Mouse (Mus musculus): ENCODE results near the gene Fgfr2. TPM values are rescaled to one million over a fixed set of nuclear protein-coding genes. Genes with fewer than 3 reads are reported as not detected.
A peak's percentile ranks its signal among the peaks of the same experiment; 100 is the strongest.

Gene Fgfr2
- polyA plus RNA-seq, 1 experiment: 59.9 TPM

DNA sequence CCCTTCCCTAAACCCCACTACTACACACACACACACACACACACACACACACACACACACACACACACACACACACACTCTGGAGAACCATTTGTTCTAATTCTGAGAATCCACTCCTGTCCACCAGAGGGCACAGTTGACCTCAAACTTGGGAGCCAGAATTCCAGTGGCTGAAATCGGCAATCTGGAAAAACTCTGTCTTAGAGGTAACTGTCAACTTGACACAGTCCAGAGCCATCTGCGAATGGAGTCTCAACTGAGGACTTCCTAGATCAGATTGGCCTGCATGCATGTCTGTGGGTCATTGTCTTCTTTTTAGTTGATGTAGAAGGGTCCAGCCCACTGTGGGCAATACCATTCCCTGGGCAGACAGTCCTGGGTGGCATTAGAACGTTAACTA, 2295.7 kb downstream of the Fgfr2 start:
- H3K4me1 ChIP-seq (ENCODE audit: control insufficient read depth, insufficient read depth, low read length): no peaks in the 10 kb centered on the region
- TF ChIP-seq POLR2A (IDR thresholded peaks at IDR 0.05; ENCODE audit: low read depth, low read length) (no peak), CTCF (IDR thresholded peaks at IDR 0.05; ENCODE audit: borderline replicate concordance, insufficient read depth, low read length) (peak; percentile 25; the same call in 1 of the 2 replicates)
- H3K27ac ChIP-seq (ENCODE audit: insufficient read depth, low read length): no peak overlapping the region
- no peak overlapping the region for H3K4me3 ChIP-seq (ENCODE audit: insufficient read depth, low read length)

DNA sequence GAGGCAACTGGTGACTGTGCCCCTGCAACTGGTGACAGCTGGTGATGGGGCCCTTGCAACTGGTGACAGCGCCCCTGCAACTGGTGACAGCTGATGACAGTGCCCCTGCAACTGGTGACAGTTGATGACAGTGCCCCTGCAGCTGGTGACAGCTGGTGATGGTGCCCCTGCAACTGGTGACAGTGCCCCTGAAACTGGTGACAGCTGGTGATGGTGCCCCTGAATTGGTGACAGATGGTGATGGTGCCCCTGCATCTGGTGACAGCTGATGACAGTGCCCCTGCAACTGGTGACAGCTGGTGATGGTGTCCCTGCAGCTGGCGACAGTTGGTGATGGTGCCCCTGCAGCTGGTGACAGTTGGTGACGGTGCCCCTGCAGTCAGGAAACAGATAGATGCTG, 2296.8 kb downstream of the Fgfr2 start:
- TF ChIP-seq CTCF (IDR thresholded peaks at IDR 0.05; ENCODE audit: borderline replicate concordance, insufficient read depth, low read length) (no peak), POLR2A (IDR thresholded peaks at IDR 0.05; ENCODE audit: low read depth, low read length) (no peak)
- H3K27ac ChIP-seq (ENCODE audit: insufficient read depth, low read length): no peak overlapping the region
- no peak overlapping the region for H3K4me3 ChIP-seq (ENCODE audit: insufficient read depth, low read length)

DNA sequence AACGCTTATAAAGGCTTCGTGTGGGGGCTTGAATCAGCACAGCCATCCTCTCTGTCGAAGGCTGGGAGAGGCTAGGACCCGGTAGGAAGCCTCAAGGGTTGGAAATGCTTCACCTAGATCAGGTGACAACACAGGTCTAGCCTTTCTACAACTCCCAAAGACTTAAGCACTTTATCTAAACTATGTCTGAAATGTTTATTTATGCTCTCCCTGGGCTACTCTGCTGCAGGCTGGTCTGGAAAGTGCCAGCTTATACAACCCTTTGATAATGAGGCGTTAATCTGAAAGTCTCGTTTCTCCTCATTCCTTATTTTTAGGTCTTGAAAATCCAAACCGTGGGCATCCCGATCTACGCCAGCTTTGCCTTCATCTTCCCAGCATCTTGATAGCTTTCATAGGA, 2299.2 kb downstream of the Fgfr2 start:
- H3K4me3 ChIP-seq (ENCODE audit: insufficient read depth, low read length): no peak overlapping the region
- no peak for TF ChIP-seq POLR2A (IDR thresholded peaks at IDR 0.05; ENCODE audit: low read depth, low read length)
- no peak for TF ChIP-seq CTCF (IDR thresholded peaks at IDR 0.05; ENCODE audit: borderline replicate concordance, insufficient read depth, low read length)
- H3K4me1 ChIP-seq (ENCODE audit: control insufficient read depth, insufficient read depth, low read length): no peaks in the 10 kb centered on the region
- H3K27ac ChIP-seq (ENCODE audit: insufficient read depth, low read length): no peak overlapping the region

More for the DNA sequence above, 2296.8 kb downstream of the Fgfr2 start:
- H3K4me1 ChIP-seq (ENCODE audit: control insufficient read depth, insufficient read depth, low read length): no peaks in the 10 kb centered on the region

DNA sequence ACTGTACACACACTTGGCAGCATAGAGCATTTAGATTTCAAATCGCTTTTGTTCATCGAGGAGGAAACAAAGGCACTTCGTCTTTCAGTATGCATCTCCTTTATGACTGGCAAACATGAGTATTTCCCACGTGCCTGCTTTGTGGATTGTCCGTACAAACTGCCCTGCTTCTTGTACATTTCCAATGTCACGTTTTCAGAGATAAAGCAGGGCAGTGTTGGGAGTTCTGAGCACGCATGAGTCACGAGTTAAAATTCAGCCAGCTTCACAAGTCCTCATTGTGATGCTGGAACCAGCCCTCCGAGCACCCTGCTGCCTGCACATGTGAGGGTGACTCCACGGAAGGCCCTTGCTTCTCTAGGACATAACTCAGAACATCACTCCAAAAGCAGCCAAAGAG, 2303.5 kb downstream of the Fgfr2 start:
- H3K4me1 ChIP-seq (ENCODE audit: control insufficient read depth, insufficient read depth, low read length): no peaks in the 10 kb centered on the region
- H3K4me3 ChIP-seq (ENCODE audit: insufficient read depth, low read length): no peak overlapping the region
- TF ChIP-seq POLR2A (IDR thresholded peaks at IDR 0.05; ENCODE audit: low read depth, low read length) (no peak), CTCF (IDR thresholded peaks at IDR 0.05; ENCODE audit: borderline replicate concordance, insufficient read depth, low read length) (no peak)
- no peak overlapping the region for H3K27ac ChIP-seq (ENCODE audit: insufficient read depth, low read length)

DNA sequence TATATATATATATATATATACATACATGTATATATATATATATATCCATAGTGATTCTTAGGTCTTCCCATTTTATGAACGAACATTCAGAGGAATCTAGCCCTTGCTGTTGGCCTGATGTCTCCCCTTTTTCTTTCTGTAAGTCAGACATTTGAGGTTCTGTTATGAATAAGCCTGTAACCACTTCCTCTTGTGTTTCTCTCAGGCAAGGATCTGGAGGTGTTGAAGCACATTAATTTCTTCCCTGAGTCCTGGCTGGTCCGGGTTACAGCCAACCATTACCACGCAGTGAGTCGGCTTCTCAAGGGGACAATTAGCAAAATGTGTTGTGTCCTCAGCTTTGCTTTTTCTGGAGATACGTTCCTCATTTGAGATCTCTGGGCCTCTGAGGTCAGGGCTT, 2304.3 kb downstream of the Fgfr2 start:
- TF ChIP-seq POLR2A (IDR thresholded peaks at IDR 0.05; ENCODE audit: low read depth, low read length) (no peak), CTCF (IDR thresholded peaks at IDR 0.05; ENCODE audit: borderline replicate concordance, insufficient read depth, low read length) (no peak)
- Histone ChIP-seq H3K27ac (ENCODE audit: insufficient read depth, low read length) (no peak overlapping the region; the same call in 1 of the 2 replicates), H3K4me3 (ENCODE audit: insufficient read depth, low read length) (no peak overlapping the region), H3K4me1 (ENCODE audit: control insufficient read depth, insufficient read depth, low read length) (no peaks in the 10 kb centered on the region)

DNA sequence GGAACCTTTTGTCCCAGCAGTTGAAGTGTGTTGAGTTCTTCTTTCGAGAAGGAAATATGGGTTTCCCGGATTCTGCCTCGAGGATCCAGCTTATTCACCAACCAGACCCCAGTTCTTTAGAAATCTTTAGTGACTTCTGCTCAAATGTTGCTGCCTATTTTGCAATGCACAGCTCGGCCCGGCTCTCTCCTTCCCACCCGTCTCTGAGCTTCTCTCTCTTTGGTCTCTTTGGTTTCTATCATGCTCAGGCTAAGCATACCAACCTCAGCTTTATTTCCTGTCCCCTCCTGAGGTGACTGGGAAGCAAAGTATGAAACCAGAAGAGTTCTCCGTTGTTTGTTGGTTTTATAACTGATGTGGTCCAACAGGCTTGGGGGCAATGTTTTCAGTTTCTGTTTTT, 2306.9 kb downstream of the Fgfr2 start:
- no peak overlapping the region for H3K27ac ChIP-seq (ENCODE audit: insufficient read depth, low read length)
- no peak for TF ChIP-seq CTCF (IDR thresholded peaks at IDR 0.05; ENCODE audit: borderline replicate concordance, insufficient read depth, low read length)
- no peaks in the 10 kb centered on the region for H3K4me1 ChIP-seq (ENCODE audit: control insufficient read depth, insufficient read depth, low read length)
- no peak overlapping the region for H3K4me3 ChIP-seq (ENCODE audit: insufficient read depth, low read length)

DNA sequence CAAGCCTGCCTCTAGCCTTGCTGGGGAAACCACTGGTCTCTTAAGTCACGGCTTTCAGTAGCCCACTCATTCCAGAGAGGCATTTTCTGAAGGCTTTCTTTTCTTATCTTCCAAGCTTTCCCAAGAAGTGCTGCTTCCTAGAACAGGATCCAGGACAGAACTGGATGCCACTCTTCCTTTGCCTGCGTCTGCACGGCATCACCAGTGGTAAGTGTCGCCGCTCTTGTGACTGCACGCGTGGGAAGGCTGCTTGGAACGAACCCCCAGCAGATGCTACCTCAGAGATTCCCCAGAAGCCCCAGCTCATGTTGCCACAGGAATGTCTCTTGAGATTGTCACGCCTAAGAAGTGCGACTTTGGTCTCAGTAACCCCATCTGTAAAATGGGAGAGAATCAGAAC, 2307.5 kb downstream of the Fgfr2 start:
- H3K4me1 ChIP-seq (ENCODE audit: control insufficient read depth, insufficient read depth, low read length): no peaks in the 10 kb centered on the region
- no peak overlapping the region for H3K27ac ChIP-seq (ENCODE audit: insufficient read depth, low read length)
- no peak overlapping the region for H3K4me3 ChIP-seq (ENCODE audit: insufficient read depth, low read length)
- TF ChIP-seq CTCF (IDR thresholded peaks at IDR 0.05; ENCODE audit: borderline replicate concordance, insufficient read depth, low read length) (no peak), POLR2A (IDR thresholded peaks at IDR 0.05; ENCODE audit: low read depth, low read length) (no peak)

DNA sequence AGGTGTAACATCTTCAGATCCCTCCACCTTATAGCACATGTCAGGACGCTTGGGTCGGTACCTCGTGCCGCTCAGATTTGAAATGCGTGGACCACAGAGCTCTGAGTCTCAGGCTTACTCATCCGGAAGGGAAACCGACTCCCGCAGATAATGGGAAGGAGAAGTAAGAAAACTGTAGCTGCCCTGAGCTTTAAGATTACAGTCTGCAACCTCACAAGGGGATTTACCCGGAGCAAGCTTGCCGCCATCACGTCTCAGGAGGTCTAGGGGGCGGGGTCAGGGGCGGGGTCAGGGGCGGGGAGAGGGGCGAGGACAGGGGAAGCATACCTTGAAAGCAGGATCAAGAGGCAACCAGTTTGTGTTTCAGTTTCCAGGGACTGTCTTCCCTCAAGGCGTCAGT, 2310.7 kb downstream of the Fgfr2 start:
- peaks cover 5% of the 10 kb centered on the region; the same call in 1 of the 2 replicates for H3K4me1 ChIP-seq (ENCODE audit: control insufficient read depth, insufficient read depth, low read length)
- TF ChIP-seq CTCF (IDR thresholded peaks at IDR 0.05; ENCODE audit: borderline replicate concordance, insufficient read depth, low read length): no peak
- no peak for TF ChIP-seq POLR2A (IDR thresholded peaks at IDR 0.05; ENCODE audit: low read depth, low read length)
- no peak overlapping the region for H3K4me3 ChIP-seq (ENCODE audit: insufficient read depth, low read length)
- H3K27ac ChIP-seq (ENCODE audit: insufficient read depth, low read length): no peak overlapping the region

DNA sequence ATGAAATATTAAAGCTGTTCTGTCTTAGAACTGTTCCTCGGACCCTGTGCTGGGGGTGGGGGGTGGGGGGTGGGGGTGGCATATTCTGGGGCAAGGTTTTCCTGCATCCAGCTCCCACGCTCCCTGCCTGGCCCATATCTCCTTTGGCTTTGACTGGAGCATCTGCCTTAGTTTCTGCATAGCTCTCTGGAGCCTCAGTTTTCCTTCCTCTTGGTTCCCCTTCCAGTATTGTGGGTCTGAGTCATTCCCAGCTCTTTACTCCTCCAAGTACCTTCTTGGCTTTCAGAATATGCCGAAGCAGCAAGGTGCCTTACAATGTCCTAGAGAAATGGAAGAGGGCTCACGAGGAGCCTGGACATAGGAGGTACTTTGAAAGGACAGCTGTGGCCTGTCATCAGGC, 2312.9 kb downstream of the Fgfr2 start:
- no peak for TF ChIP-seq POLR2A (IDR thresholded peaks at IDR 0.05; ENCODE audit: low read depth, low read length)
- no peak for TF ChIP-seq CTCF (IDR thresholded peaks at IDR 0.05; ENCODE audit: borderline replicate concordance, insufficient read depth, low read length)
- H3K4me3 ChIP-seq (ENCODE audit: insufficient read depth, low read length): no peak overlapping the region
- H3K4me1 ChIP-seq (ENCODE audit: control insufficient read depth, insufficient read depth, low read length): peaks cover 7% of the 10 kb centered on the region; the same call in 1 of the 2 replicates
- no peak overlapping the region for H3K27ac ChIP-seq (ENCODE audit: insufficient read depth, low read length)

DNA sequence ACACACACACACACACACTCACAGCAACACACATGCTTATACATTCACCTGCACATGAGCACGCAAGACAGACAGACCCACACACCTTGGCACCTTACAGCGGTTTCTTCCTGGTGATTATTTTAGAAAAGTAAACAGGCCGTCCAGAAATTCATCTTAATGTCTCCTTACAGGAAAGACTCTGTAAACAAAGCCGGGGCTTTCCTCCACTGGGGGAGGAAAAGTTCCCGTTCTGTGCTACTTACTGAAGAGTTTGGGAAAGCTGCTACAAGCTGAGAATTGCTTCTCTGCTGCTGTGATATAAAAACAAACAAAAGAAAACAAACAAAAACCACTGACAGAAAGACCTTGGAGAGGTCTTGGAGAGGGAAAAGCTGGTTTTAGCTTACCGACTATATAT, 2314.5 kb downstream of the Fgfr2 start:
- no peak overlapping the region for H3K27ac ChIP-seq (ENCODE audit: insufficient read depth, low read length)
- TF ChIP-seq POLR2A (IDR thresholded peaks at IDR 0.05; ENCODE audit: low read depth, low read length) (no peak), CTCF (IDR thresholded peaks at IDR 0.05; ENCODE audit: borderline replicate concordance, insufficient read depth, low read length) (no peak)
- peaks cover 7% of the 10 kb centered on the region; the same call in 1 of the 2 replicates for H3K4me1 ChIP-seq (ENCODE audit: control insufficient read depth, insufficient read depth, low read length)
- no peak overlapping the region for H3K4me3 ChIP-seq (ENCODE audit: insufficient read depth, low read length)

DNA sequence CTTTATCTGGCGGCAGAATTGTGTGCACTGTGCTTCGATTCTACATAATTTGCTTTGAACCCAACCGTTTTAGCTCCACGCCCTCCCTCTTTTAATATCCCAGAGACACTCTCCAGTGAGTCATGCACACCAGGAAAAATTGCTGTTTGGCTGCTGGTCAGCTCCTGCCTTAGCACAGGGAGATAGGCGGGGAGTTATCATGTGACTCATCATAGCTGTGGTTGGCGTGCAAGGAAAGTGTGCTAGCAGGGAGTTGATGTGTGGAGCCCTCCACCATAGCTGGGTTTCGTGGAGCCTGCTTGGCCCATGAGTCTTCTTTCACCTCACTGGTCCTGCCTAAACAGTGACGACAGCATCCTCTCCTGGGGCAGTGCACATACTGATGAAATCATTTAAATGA, 2315.4 kb downstream of the Fgfr2 start:
- TF ChIP-seq POLR2A (IDR thresholded peaks at IDR 0.05; ENCODE audit: low read depth, low read length): no peak
- TF ChIP-seq CTCF (IDR thresholded peaks at IDR 0.05; ENCODE audit: borderline replicate concordance, insufficient read depth, low read length): no peak
- no peak overlapping the region for H3K4me3 ChIP-seq (ENCODE audit: insufficient read depth, low read length)

More for the DNA sequence above, 2315.4 kb downstream of the Fgfr2 start:
- H3K4me1 ChIP-seq (ENCODE audit: control insufficient read depth, insufficient read depth, low read length): peaks cover 7% of the 10 kb centered on the region; the same call in 1 of the 2 replicates
- H3K27ac ChIP-seq (ENCODE audit: insufficient read depth, low read length): peak overlapping the region; percentile 83
